Mouse (Mus musculus) colon, adult 2 months (tissue): Measurements from ENCODE around the gene Ripply2. TPM values are rescaled to one million over a fixed set of nuclear protein-coding genes. Genes with fewer than 3 reads are reported as not detected.

Experiments used
- polyA plus RNA-seq: library from polyadenylated mRNA; depleted of rRNA; stranded (reverse); fragments of >200 nt; gene quantifications from 2 replicates; pipeline ENCODE4 v1.2.3, GENCODE M21; 2012; rRNA removed

The Ripply2 gene
- not detected in 2 replicates for polyA plus RNA-seq

DNA sequence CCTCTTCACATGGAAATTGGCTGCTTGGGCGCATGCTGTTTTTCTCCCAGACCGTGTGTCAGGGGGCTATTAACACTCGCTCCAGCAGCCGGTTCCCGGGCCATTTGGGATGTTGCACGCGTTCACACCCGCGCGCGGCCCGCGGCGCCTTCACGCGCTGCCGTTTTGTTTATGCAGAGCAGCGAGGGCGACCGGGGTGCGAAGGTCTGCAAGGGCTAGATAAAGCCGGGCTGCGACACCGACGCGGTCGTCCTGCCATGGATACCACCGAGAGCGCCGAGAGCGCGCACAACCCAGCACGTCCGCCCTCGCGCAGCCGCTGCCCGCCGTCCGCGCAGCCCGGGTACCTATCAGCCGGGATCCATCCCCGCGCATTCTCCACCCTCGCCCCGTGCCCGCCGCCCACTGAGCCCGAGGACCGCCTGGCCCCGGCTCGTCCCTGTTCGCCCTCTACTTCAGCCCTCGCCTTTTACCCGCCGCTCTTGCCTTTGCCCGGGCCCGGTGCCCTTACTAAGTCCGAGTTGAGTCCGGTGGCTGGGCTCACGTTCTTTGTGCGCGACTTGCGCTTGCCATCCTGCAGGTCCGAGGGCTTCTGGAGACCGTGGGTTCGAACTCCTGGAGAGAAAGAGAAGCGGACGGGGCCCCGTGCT is at the start of gene Ripply2:
Gene Ripply2 (plus strand): TSS at position 250 of the 650 bp plus-strand sequence.

DNA sequence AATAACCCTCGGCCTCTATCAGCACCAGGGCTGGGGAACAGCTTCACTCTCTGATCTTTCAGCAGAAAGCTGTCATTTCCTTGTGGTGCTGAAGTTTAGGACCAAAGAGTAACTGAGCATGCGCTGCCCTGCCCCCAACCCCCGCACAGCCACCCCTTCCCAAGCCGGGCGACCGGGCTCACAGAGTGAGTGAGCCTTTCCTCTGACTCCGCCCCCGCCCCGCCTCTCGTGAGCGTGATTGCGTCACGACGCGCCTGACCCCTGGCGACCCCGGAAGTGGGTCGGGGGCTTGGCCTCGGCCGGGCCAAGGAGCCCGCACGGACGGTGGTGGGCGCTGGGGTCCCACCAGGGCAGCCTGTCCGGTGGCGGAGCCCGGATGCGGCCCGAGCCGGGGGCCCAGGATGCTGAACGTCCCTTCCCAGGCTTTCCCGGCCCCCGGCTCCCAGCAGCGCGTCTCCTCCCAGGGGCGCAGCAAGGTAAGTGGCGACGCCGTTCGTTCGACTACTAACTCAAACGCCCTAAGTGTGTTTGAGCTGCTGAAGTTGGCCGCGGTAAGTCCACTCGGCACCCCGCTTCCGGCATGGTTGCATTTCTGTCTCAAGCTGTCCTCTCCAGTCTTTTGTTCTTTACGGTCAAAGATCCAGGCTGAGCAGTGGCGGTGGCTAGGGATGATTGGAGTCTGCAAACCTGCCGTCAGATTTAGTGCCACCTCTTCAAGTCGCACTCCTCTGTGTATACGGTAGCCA is 6.6 kb downstream of the Ripply2 start, which contains the start of gene Cyb5r4:
Gene Cyb5r4 (plus strand): TSS at position 237 of the 746 bp plus-strand sequence.

Other genes with a start within 250 kb of the Ripply2 start
- 1.5 and 1.6 TPM in 2 replicates for gene Snap91, start 134.9 kb upstream of the Ripply2 start, polyA plus RNA-seq
- gene Cyb5r4, start 6.5 kb downstream of the Ripply2 start, polyA plus RNA-seq = 7.7 and 10.2 TPM in 2 replicates
- 0.09 TPM in 1 of 2 replicates, not detected in the other for gene Mrap2, start 128.8 kb downstream of the Ripply2 start, polyA plus RNA-seq
- gene Cep162, start 240.0 kb downstream of the Ripply2 start, polyA plus RNA-seq = 0.73 and 1.1 TPM in 2 replicates